ENCODE assay signal across 26 mouse cellular contexts in the genomic region with DNA sequence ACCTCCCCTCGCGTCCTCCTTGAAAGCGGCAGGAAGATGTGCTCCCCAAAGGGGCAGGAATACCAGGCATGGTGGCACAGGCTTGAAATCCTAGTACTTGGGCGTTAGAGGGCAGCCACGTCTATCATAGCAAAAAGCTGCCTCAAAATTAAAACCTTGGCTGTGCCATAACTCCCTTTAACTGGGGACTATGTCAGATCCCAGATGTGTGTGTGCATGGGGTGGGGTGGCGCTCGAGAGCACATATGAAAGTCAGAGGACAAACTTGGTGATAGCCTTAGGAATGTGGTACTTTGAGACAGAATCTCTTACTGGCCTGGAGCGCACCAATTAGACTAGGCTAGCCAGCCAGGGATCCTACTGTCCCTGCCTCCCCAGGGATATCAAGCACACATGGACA.
DNase-seq lines count a peak whose midpoint lies in the region; ATAC-seq and TF ChIP-seq lines count a peak whose summit lies in the region.
"Had no signal": no experiment of that assay in that cellular context is flagged by ENCODE, and none has a peak within 500 bp of the region (broad histone marks: within the 10 kb centered on the region; RNA-seq: fewer than 3 reads in every experiment).

No protein-coding gene starts in this region.

- peaks cover 26% of the 10 kb centered on the region for H3K4me1 ChIP-seq in kidney, embryonic 15.5 days
- H3K4me1 ChIP-seq in kidney, embryonic 16.5 days (ENCODE audit: insufficient read depth, low read length) = peaks cover 19% of the 10 kb centered on the region; the same call in 1 of the 2 replicates
- peaks cover 34% of the 10 kb centered on the region for H3K4me1 ChIP-seq in midbrain, embryonic 15.5 days
- H3K4me1 ChIP-seq in midbrain, embryonic 10.5 days = peaks cover 34% of the 10 kb centered on the region
- peaks cover 6% of the 10 kb centered on the region for H3K4me1 ChIP-seq in ES-Bruce4 (ENCODE audit: control insufficient read depth, insufficient read depth, low read length)
- H3K4me1 ChIP-seq in intestine, postnatal 0 days (replicated peaks; ENCODE audit: control insufficient read depth, insufficient read depth, low read length) = no peaks in the 10 kb centered on the region
- H3K4me1 ChIP-seq in liver, embryonic 11.5 days (replicated peaks; ENCODE audit: control insufficient read depth, insufficient read depth, low read length) = no peaks in the 10 kb centered on the region
- H3K4me1 ChIP-seq: embryonic facial prominence, embryonic 12.5 days; heart, embryonic 13.5 days; limb, embryonic 12.5 days; lung, embryonic 15.5 days had no signal

- no peak for ATAC-seq in kidney, embryonic 15.5 days (replicated peaks; ENCODE audit: low FRiP score)
- no peak for ATAC-seq in kidney, embryonic 16.5 days (ENCODE audit: low FRiP score, low TSS enrichment)
- ATAC-seq in midbrain, embryonic 15.5 days (replicated peaks) = no peak
- ATAC-seq in intestine, postnatal 0 days = no peak
- ATAC-seq in liver, embryonic 11.5 days (replicated peaks; ENCODE audit: low FRiP score) = no peak
- ATAC-seq: activated CD4-positive, CD25-positive, alpha-beta regulatory T cell, adult 4 months had no signal

- peak; percentile 18 for TF ChIP-seq CTCF in ES-Bruce4 (IDR thresholded peaks at IDR 0.05; ENCODE audit: low read depth, low read length)
- TF ChIP-seq CTCF in intestine, postnatal 0 days (IDR thresholded peaks at IDR 0.05; ENCODE audit: low read depth) = peak; percentile 38

- no peaks in the 10 kb centered on the region for H3K36me3 ChIP-seq in kidney, embryonic 15.5 days
- no peaks in the 10 kb centered on the region for H3K36me3 ChIP-seq in kidney, embryonic 16.5 days (ENCODE audit: insufficient read depth, low read length)
- H3K36me3 ChIP-seq in midbrain, embryonic 15.5 days (replicated peaks) = no peaks in the 10 kb centered on the region
- no peaks in the 10 kb centered on the region for H3K36me3 ChIP-seq in midbrain, embryonic 10.5 days
- no peaks in the 10 kb centered on the region for H3K36me3 ChIP-seq in ES-Bruce4 (ENCODE audit: control insufficient read depth, insufficient read depth, low read length, poor library complexity, severe bottlenecking)
- H3K36me3 ChIP-seq in intestine, postnatal 0 days (ENCODE audit: control insufficient read depth, insufficient read depth) = no peaks in the 10 kb centered on the region
- no peaks in the 10 kb centered on the region for H3K36me3 ChIP-seq in liver, embryonic 11.5 days (ENCODE audit: control insufficient read depth, insufficient read depth, low read length)
- H3K36me3 ChIP-seq: embryonic facial prominence, embryonic 12.5 days; heart, embryonic 13.5 days; hindbrain, embryonic 15.5 days; limb, embryonic 12.5 days; lung, embryonic 15.5 days had no signal

- TF ChIP-seq EP300 in ES-Bruce4 (IDR thresholded peaks at IDR 0.05; ENCODE audit: insufficient read depth, low read depth, low read length) = no peak

- no peak for TF ChIP-seq POLR2A in ES-Bruce4 (IDR thresholded peaks at IDR 0.05; ENCODE audit: insufficient read depth, low read length)

- no peak overlapping the region for H3K4me2 ChIP-seq in kidney, embryonic 15.5 days
- no peak overlapping the region for H3K4me2 ChIP-seq in kidney, embryonic 16.5 days (replicated peaks; ENCODE audit: low read depth, low read length)
- no peak overlapping the region for H3K4me2 ChIP-seq in midbrain, embryonic 15.5 days
- H3K4me2 ChIP-seq in intestine, postnatal 0 days (replicated peaks; ENCODE audit: low read depth) = no peak overlapping the region
- no peak overlapping the region for H3K4me2 ChIP-seq in liver, embryonic 11.5 days
- H3K4me2 ChIP-seq: embryonic facial prominence, embryonic 12.5 days; heart, embryonic 13.5 days; hindbrain, embryonic 15.5 days; limb, embryonic 12.5 days; lung, embryonic 15.5 days had no signal

- no peak for DNase-seq in midbrain, embryonic 10.5 days (ENCODE audit: low spot score)
- no peak for DNase-seq in liver, embryonic 11.5 days (ENCODE audit: low spot score)
- DNase-seq: adrenal gland, adult 2 months; adrenal gland, postnatal 36 days; cerebellum, adult 8-10 months; cerebellum, postnatal 36 days; embryo, embryonic 11 days; heart, adult 2 months; heart, postnatal 10 days; kidney, postnatal 4 days; layer of hippocampus, adult 9-11 months; lung, postnatal 36 days; thymus, adult 2 months; thymus, postnatal 36 days had no signal

- H3K9ac ChIP-seq in kidney, embryonic 15.5 days = no peak overlapping the region
- no peak overlapping the region for H3K9ac ChIP-seq in kidney, embryonic 16.5 days (replicated peaks; ENCODE audit: low read length)
- H3K9ac ChIP-seq in midbrain, embryonic 15.5 days = no peak overlapping the region
- no peak overlapping the region for H3K9ac ChIP-seq in ES-Bruce4 (ENCODE audit: low read depth, poor library complexity, severe bottlenecking)
- no peak overlapping the region for H3K9ac ChIP-seq in intestine, postnatal 0 days (ENCODE audit: low read depth, low read length)
- H3K9ac ChIP-seq in liver, embryonic 11.5 days (ENCODE audit: low read depth, low read length) = no peak overlapping the region
- H3K9ac ChIP-seq: embryonic facial prominence, embryonic 12.5 days; heart, embryonic 13.5 days; hindbrain, embryonic 15.5 days; limb, embryonic 12.5 days; lung, embryonic 15.5 days had no signal

- 0 out of 2 replicates have a peak overlapping the region, but pooled peaks have one; percentile 13 for H3K27ac ChIP-seq in kidney, embryonic 15.5 days
- H3K27ac ChIP-seq in kidney, embryonic 16.5 days (ENCODE audit: low read length) = no peak overlapping the region
- H3K27ac ChIP-seq in midbrain, embryonic 15.5 days = peak overlapping the region; percentile 29; the same call in 1 of the 2 replicates
- H3K27ac ChIP-seq in midbrain, embryonic 10.5 days (replicated peaks) = no peak overlapping the region
- no peak overlapping the region for H3K27ac ChIP-seq in ES-Bruce4 (ENCODE audit: insufficient read depth, low read length)
- no peak overlapping the region for H3K27ac ChIP-seq in intestine, postnatal 0 days (ENCODE audit: low read depth, low read length)
- no peak overlapping the region for H3K27ac ChIP-seq in liver, embryonic 11.5 days (ENCODE audit: low read depth, low read length)
- H3K27ac ChIP-seq: embryonic facial prominence, embryonic 12.5 days; heart, adult 2 months; heart, embryonic 13.5 days; left cerebral cortex, adult 2 months; limb, embryonic 12.5 days; lung, embryonic 15.5 days had no signal

- H3K9me3 ChIP-seq in kidney, embryonic 15.5 days (replicated peaks) = no peaks in the 10 kb centered on the region
- no peaks in the 10 kb centered on the region for H3K9me3 ChIP-seq in kidney, embryonic 16.5 days (ENCODE audit: low read length)
- no peaks in the 10 kb centered on the region for H3K9me3 ChIP-seq in midbrain, embryonic 15.5 days
- no peaks in the 10 kb centered on the region for H3K9me3 ChIP-seq in midbrain, embryonic 10.5 days (replicated peaks)
- H3K9me3 ChIP-seq in ES-Bruce4 (replicated peaks; ENCODE audit: control insufficient read depth, insufficient read depth, low read length, poor library complexity, severe bottlenecking) = no peaks in the 10 kb centered on the region
- H3K9me3 ChIP-seq in intestine, postnatal 0 days (ENCODE audit: control insufficient read depth) = no peaks in the 10 kb centered on the region
- no peaks in the 10 kb centered on the region for H3K9me3 ChIP-seq in liver, embryonic 11.5 days (ENCODE audit: control insufficient read depth, low read length)
- H3K9me3 ChIP-seq: embryonic facial prominence, embryonic 12.5 days; heart, embryonic 13.5 days; hindbrain, embryonic 15.5 days; limb, embryonic 12.5 days; lung, embryonic 15.5 days had no signal

- H3K4me3 ChIP-seq in kidney, embryonic 15.5 days (replicated peaks) = no peak overlapping the region
- H3K4me3 ChIP-seq in kidney, embryonic 16.5 days (ENCODE audit: low read length) = no peak overlapping the region
- no peak overlapping the region for H3K4me3 ChIP-seq in midbrain, embryonic 15.5 days
- H3K4me3 ChIP-seq in midbrain, embryonic 10.5 days = no peak overlapping the region
- H3K4me3 ChIP-seq in ES-Bruce4 (ENCODE audit: low read depth, low read length) = no peak overlapping the region
- H3K4me3 ChIP-seq in intestine, postnatal 0 days (ENCODE audit: low read depth, low read length) = no peak overlapping the region
- H3K4me3 ChIP-seq in liver, embryonic 11.5 days (ENCODE audit: low read depth, low read length) = no peak overlapping the region
- H3K4me3 ChIP-seq: embryonic facial prominence, embryonic 12.5 days; heart, adult 2 months; heart, embryonic 13.5 days; hindbrain, embryonic 15.5 days; left cerebral cortex, adult 2 months; limb, embryonic 12.5 days; lung, embryonic 15.5 days had no signal

- H3K27me3 ChIP-seq in kidney, embryonic 15.5 days = peaks cover 9% of the 10 kb centered on the region; the same call in 1 of the 2 replicates
- no peaks in the 10 kb centered on the region; the same call in 1 of the 2 replicates for H3K27me3 ChIP-seq in kidney, embryonic 16.5 days (ENCODE audit: insufficient read depth, low read length)
- H3K27me3 ChIP-seq in midbrain, embryonic 15.5 days (replicated peaks) = no peaks in the 10 kb centered on the region
- H3K27me3 ChIP-seq in midbrain, embryonic 10.5 days (ENCODE audit: low read depth, poor library complexity, severe bottlenecking) = 0 out of 2 replicates have a peak, but pooled peaks cover 5% of the 10 kb centered on the region
- H3K27me3 ChIP-seq in ES-Bruce4 (ENCODE audit: control insufficient read depth, insufficient read depth, low read length, poor library complexity, severe bottlenecking) = no peaks in the 10 kb centered on the region
- H3K27me3 ChIP-seq in intestine, postnatal 0 days (replicated peaks; ENCODE audit: control insufficient read depth, insufficient read depth, low read length) = no peaks in the 10 kb centered on the region
- H3K27me3 ChIP-seq in liver, embryonic 11.5 days (replicated peaks; ENCODE audit: control insufficient read depth, insufficient read depth, low read length) = peaks cover 3% of the 10 kb centered on the region; the same call in 1 of the 2 replicates
- H3K27me3 ChIP-seq: embryonic facial prominence, embryonic 12.5 days; heart, embryonic 13.5 days; limb, embryonic 12.5 days; lung, embryonic 15.5 days had no signal

- WGBS in kidney, embryonic 15.5 days = 57% methylated on average over 8 of the region's 8 CpGs
- WGBS in kidney, embryonic 16.5 days = 56% methylated on average over 8 of the region's 8 CpGs
- 71% methylated on average over 8 of the region's 8 CpGs for WGBS in midbrain, embryonic 15.5 days
- WGBS in midbrain, embryonic 10.5 days = 72% methylated on average over 8 of the region's 8 CpGs
- 68% methylated on average over 8 of the region's 8 CpGs for WGBS in intestine, postnatal 0 days
- WGBS in liver, embryonic 11.5 days = 57% methylated on average over 8 of the region's 8 CpGs

Comparison
In these comparisons a context has a peak if more than half of its experiments do, and no peak if none do; other contexts are left out.
1. H3K27ac ChIP-seq: peak in kidney, embryonic 15.5 days (single experiment) and midbrain, embryonic 15.5 days (single experiment); none in kidney, embryonic 16.5 days (single experiment), midbrain, embryonic 10.5 days (single experiment), ES-Bruce4 (single experiment), intestine, postnatal 0 days (single experiment) and liver, embryonic 11.5 days (single experiment).